Mouse (Mus musculus): Measurements from ENCODE around the gene Stx1a. TPM values are rescaled to one million over a fixed set of nuclear protein-coding genes. Genes with fewer than 3 reads are reported as not detected.

Stx1a gene
- total RNA-seq (2014; rRNA removed) (141 and 149 TPM in 2 replicates), polyA plus RNA-seq (2015; fragmentation: Nextera tagmentation; extraction: Ambion mirVana) (118 and 126 TPM in 2 replicates)

DNA sequence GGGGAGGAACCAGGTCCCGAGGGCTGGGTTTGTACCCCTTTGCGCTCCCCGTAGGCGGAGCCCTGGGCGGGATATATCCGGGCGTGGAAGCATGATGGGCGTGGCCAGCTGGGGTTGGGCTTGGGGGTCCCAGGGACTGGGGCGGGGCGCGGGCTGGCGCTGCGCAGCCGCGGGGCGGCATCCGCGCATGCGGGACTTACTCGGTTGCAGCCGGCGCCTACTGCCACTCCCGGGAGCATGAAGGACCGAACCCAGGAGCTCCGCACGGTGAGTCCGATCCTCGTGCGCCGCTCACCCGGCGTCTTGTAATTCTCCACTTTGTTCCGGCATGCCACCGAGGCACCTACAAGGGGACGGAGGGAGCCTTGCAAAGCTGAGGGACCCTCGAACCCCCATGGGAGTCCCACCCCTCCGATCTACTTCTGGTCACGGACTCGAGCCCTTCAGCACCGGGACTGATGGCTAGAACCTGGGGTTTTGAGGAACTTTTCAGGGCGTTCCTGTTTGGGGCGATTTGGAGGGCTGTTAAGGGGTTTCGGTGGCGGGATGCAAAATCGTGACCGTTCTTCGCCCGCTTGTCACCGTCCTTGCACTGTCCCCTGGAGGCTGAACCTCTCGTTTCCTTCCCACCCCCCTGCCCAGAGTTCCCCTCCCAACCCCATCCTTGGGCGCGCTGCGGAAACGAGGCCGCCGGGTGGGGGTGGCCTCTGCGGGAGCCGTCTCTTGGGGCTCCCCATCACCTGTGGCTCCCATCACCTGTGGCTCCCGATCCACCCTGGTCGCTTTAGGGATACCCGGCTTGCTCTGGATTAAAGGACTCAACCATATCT, at the start of gene Stx1a:
Stx1a (plus strand) TSS at position 139 of the 830 bp plus-strand sequence.
- WGBS, result under 1% methylated on average over 54 of the region's 61 CpGs
- H3K4me2 ChIP-seq (ENCODE audit: low read depth, low read length), result peak within 1 kb of the TSS; percentile 96
- H3K4me1 ChIP-seq (ENCODE audit: insufficient read depth, low read length), result peaks cover 15% of the 10 kb centered on the region
- peak; percentile 17; the same call in 1 of the 2 replicates for TF ChIP-seq CTCF (IDR thresholded peaks at IDR 0.05; ENCODE audit: low read depth)
- no peak within 1 kb of the TSS; the same call in 1 of the 2 replicates for H3K27ac ChIP-seq
- no peaks in the 10 kb centered on the region for H3K27me3 ChIP-seq (ENCODE audit: insufficient read depth, low read length)
- ATAC-seq, result peak; percentile 90
- peak; percentile 93 for DNase-seq (ENCODE audit: low spot score)
- peak within 1 kb of the TSS; percentile 77 for H3K9ac ChIP-seq (replicated peaks; ENCODE audit: low read length)
- H3K9me3 ChIP-seq (ENCODE audit: low read length), result no peaks in the 10 kb centered on the region
- no peaks in the 10 kb centered on the region for H3K36me3 ChIP-seq (ENCODE audit: insufficient read depth, low read length)
- peak within 1 kb of the TSS; percentile 74 for H3K4me3 ChIP-seq (ENCODE audit: low read length)

- no peak overlapping the region for H3K9ac ChIP-seq (replicated peaks; ENCODE audit: low read length)
- H3K27ac ChIP-seq, result no peak overlapping the region
- H3K9me3 ChIP-seq (ENCODE audit: low read length), result no peaks in the 10 kb centered on the region
- no peak for ATAC-seq
- WGBS, result 88% methylated on average over 7 of the region's 7 CpGs
- H3K36me3 ChIP-seq (ENCODE audit: insufficient read depth, low read length), result no peaks in the 10 kb centered on the region
- TF ChIP-seq CTCF (IDR thresholded peaks at IDR 0.05; ENCODE audit: low read depth), result no peak
- no peak for DNase-seq (ENCODE audit: low spot score)
- no peak overlapping the region for H3K4me2 ChIP-seq (ENCODE audit: low read depth, low read length)
- no peak overlapping the region for H3K4me3 ChIP-seq (ENCODE audit: low read length)
- H3K27me3 ChIP-seq (ENCODE audit: insufficient read depth, low read length), result no peaks in the 10 kb centered on the region
- H3K4me1 ChIP-seq (ENCODE audit: insufficient read depth, low read length), result no peaks in the 10 kb centered on the region
Measured at GRCm38 (mm10) chr5:134973526-134973925, 49.8 kb upstream of the Stx1a start.

GRCm38 (mm10) chr5:134974294-134974693, 49.0 kb upstream of the Stx1a start:
- no peak overlapping the region for H3K4me2 ChIP-seq (ENCODE audit: low read depth, low read length)
- H3K4me1 ChIP-seq (ENCODE audit: insufficient read depth, low read length), result no peaks in the 10 kb centered on the region
- no peak for ATAC-seq
- H3K9me3 ChIP-seq (ENCODE audit: low read length), result no peaks in the 10 kb centered on the region
- H3K27me3 ChIP-seq (ENCODE audit: insufficient read depth, low read length), result no peaks in the 10 kb centered on the region
- no peak overlapping the region for H3K4me3 ChIP-seq (ENCODE audit: low read length)
- no peak overlapping the region for H3K27ac ChIP-seq
- DNase-seq (ENCODE audit: low spot score), result no peak
- no peak overlapping the region for H3K9ac ChIP-seq (replicated peaks; ENCODE audit: low read length)
- no peak for TF ChIP-seq CTCF (IDR thresholded peaks at IDR 0.05; ENCODE audit: low read depth)
- no peaks in the 10 kb centered on the region for H3K36me3 ChIP-seq (ENCODE audit: insufficient read depth, low read length)
- 55% methylated on average over 7 of the region's 7 CpGs for WGBS

GRCm38 (mm10) chr5:134974921-134975320, 48.4 kb upstream of the Stx1a start:
- Histone ChIP-seq H3K4me1 (ENCODE audit: insufficient read depth, low read length) (no peaks in the 10 kb centered on the region), H3K9ac (replicated peaks; ENCODE audit: low read length) (no peak overlapping the region)

GRCm38 (mm10) chr5:134976164-134976563, 47.1 kb upstream of the Stx1a start:
- no peaks in the 10 kb centered on the region for H3K9me3 ChIP-seq (ENCODE audit: low read length)
- no peaks in the 10 kb centered on the region for H3K36me3 ChIP-seq (ENCODE audit: insufficient read depth, low read length)
- TF ChIP-seq CTCF (IDR thresholded peaks at IDR 0.05; ENCODE audit: low read depth), result no peak
- H3K27me3 ChIP-seq (ENCODE audit: insufficient read depth, low read length), result no peaks in the 10 kb centered on the region
- no peak overlapping the region for H3K9ac ChIP-seq (replicated peaks; ENCODE audit: low read length)
- H3K4me3 ChIP-seq (ENCODE audit: low read length), result no peak overlapping the region
- DNase-seq (ENCODE audit: low spot score), result no peak
- H3K4me2 ChIP-seq (ENCODE audit: low read depth, low read length), result no peak overlapping the region
- no peak for ATAC-seq
- 85% methylated on average over 2 of the region's 2 CpGs for WGBS
- H3K27ac ChIP-seq, result no peak overlapping the region
- H3K4me1 ChIP-seq (ENCODE audit: insufficient read depth, low read length), result no peaks in the 10 kb centered on the region

More at GRCm38 (mm10) chr5:134974921-134975320, 48.4 kb upstream of the Stx1a start:
- Histone ChIP-seq H3K4me2 (ENCODE audit: low read depth, low read length) (no peak overlapping the region), H3K9me3 (ENCODE audit: low read length) (no peaks in the 10 kb centered on the region), H3K27me3 (ENCODE audit: insufficient read depth, low read length) (no peaks in the 10 kb centered on the region), H3K4me3 (ENCODE audit: low read length) (no peak overlapping the region), H3K27ac (no peak overlapping the region), H3K36me3 (ENCODE audit: insufficient read depth, low read length) (no peaks in the 10 kb centered on the region)
- no peak for ATAC-seq
- DNase-seq (ENCODE audit: low spot score), result no peak
- WGBS, result 58% methylated on average over 2 of the region's 2 CpGs
- TF ChIP-seq CTCF (IDR thresholded peaks at IDR 0.05; ENCODE audit: low read depth), result no peak

DNA sequence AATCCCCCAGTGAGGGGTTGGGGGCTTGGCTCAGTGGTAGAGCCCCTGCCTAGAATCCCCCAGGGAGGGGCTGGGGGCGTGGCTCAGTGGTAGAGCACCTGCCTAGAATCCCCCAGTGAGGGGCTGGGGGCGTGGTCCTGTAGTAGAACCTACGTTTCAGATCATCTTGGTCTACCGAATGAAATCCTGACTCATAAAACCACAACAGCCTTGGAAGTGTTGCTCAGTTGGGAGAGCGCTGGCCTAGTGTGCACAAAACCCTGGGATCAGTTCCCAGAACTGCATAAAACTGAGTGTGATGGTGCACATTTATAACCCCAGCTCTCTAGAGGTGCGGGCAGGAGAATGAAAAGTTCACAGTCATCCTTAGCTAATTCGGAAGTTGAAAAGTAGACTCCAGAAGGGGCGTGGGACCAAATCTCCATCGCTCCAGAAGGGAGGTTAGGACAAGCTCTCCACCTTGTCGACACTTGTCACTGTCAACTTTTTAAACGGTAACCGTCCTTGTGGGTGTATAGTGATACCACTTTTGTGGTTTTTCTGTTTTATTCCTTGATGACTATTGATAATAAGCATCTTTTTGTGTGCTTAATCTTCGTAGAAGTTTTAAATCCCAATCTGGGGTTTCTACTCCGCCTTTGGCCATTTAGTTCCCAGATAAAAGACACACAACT, 46.6 kb upstream of the Stx1a start:
- Histone ChIP-seq H3K9ac (replicated peaks; ENCODE audit: low read length) (no peak overlapping the region), H3K4me3 (ENCODE audit: low read length) (no peak overlapping the region), H3K27me3 (ENCODE audit: insufficient read depth, low read length) (no peaks in the 10 kb centered on the region), H3K4me2 (ENCODE audit: low read depth, low read length) (no peak overlapping the region), H3K9me3 (ENCODE audit: low read length) (no peaks in the 10 kb centered on the region), H3K27ac (no peak overlapping the region), H3K4me1 (ENCODE audit: insufficient read depth, low read length) (no peaks in the 10 kb centered on the region), H3K36me3 (ENCODE audit: insufficient read depth, low read length) (no peaks in the 10 kb centered on the region)
- ATAC-seq, result no peak
- TF ChIP-seq CTCF (IDR thresholded peaks at IDR 0.05; ENCODE audit: low read depth), result no peak
- 89% methylated on average over 14 of the region's 14 CpGs for WGBS
- no peak for DNase-seq (ENCODE audit: low spot score)

All from hindbrain, postnatal 0 days (tissue).